Mouse (Mus musculus) liver, embryonic 13.5 days (tissue): ENCODE results near the gene Rftn1. TPM values are rescaled to one million over a fixed set of nuclear protein-coding genes. Genes with fewer than 3 reads are reported as not detected.
A peak's percentile ranks its signal among the peaks of the same experiment; 100 is the strongest.

ENCODE experiments used
- ATAC-seq: fragments of 200-750 bp; cut with Nextera tagmentation; 2 replicates; pipeline ENCODE4 v1.8.0; 2017; ENCODE audit warnings: low read depth, mild to moderate bottlenecking, moderate number of reproducible peaks, moderate library complexity
- DNase-seq: peaks from one replicate; pipeline ENCODE4 v3.0.0; 2022
- H3K27ac ChIP-seq: fragments of 300-500 bp; sonication (generic); 2 replicates; pipeline ENCODE4 v1.5.1; 2015; ENCODE audit warnings: moderate library complexity, mild to moderate bottlenecking, inconsistent platforms
- H3K27me3 ChIP-seq: fragments of 300-500 bp; sonication (generic); 2 replicates; pipeline ENCODE4 v1.6.1; 2015; ENCODE audit warnings: mild to moderate bottlenecking, inconsistent platforms
- H3K36me3 ChIP-seq: fragments of 300-500 bp; sonication (generic); 2 replicates; pipeline ENCODE4 v1.6.1; 2015; ENCODE audit warnings: mild to moderate bottlenecking, inconsistent platforms
- H3K4me1 ChIP-seq: fragments of 300-500 bp; sonication (generic); replicated peaks from 2 replicates; pipeline ENCODE4 v1.6.1; 2015; ENCODE audit warnings: inconsistent platforms
- H3K4me2 ChIP-seq: fragments of 300-500 bp; sonication (generic); 2 replicates; pipeline ENCODE4 v1.6.1; 2015; ENCODE audit warnings: inconsistent platforms, mild to moderate bottlenecking, moderate library complexity
- H3K4me3 ChIP-seq: fragments of 300-500 bp; sonication (generic); replicated peaks from 2 replicates; pipeline ENCODE4 v1.5.1; 2015; ENCODE audit warnings: mild to moderate bottlenecking, inconsistent platforms
- H3K9ac ChIP-seq: fragments of 300-500 bp; sonication (generic); 2 replicates; pipeline ENCODE4 v1.6.1; 2015; ENCODE audit warnings: mild to moderate bottlenecking, inconsistent platforms
- H3K9me3 ChIP-seq: fragments of 300-500 bp; sonication (generic); replicated peaks from 2 replicates; pipeline ENCODE4 v1.6.1; 2016; ENCODE audit warnings: inconsistent platforms
- WGBS: fragments of 180-500 bp; shearing (Covaris S2); methylation state at CpG from one replicate; pipeline ENCODE4 v1.1.7; 2015; ENCODE audit not compliant: insufficient replicate concordance; 5-methylcytosine and 5-hydroxymethylcytosine counted together
- polyA plus RNA-seq: library from polyadenylated mRNA; unstranded; fragments of >200 nt; fragmentation: Nextera tagmentation; extraction: Ambion mirVana; gene quantifications from 2 replicates; pipeline ENCODE4 v1.2.1, GENCODE M21; 2015

Gene Rftn1
- polyA plus RNA-seq, 1 experiment from 2014 or later = 5.7 TPM

- H3K27me3 ChIP-seq = no peaks in the 10 kb centered on the region
- no peak overlapping the region for H3K4me2 ChIP-seq
- no peak for ATAC-seq
- H3K4me1 ChIP-seq = peaks cover 5% of the 10 kb centered on the region; the same call in 1 of the 2 replicates
- DNase-seq = no peak
- H3K27ac ChIP-seq = no peak overlapping the region
- H3K9ac ChIP-seq = no peak overlapping the region
- no peaks in the 10 kb centered on the region for H3K36me3 ChIP-seq
- H3K4me3 ChIP-seq = no peak overlapping the region
- WGBS = 67% methylated on average over 12 of the region's 12 CpGs
- no peaks in the 10 kb centered on the region for H3K9me3 ChIP-seq
Measured at GRCm38 (mm10) chr17:50100070-50100469, 90.4 kb downstream of the Rftn1 start.

GRCm38 (mm10) chr17:50099378-50099777, 91.1 kb downstream of the Rftn1 start:
- no peaks in the 10 kb centered on the region for H3K9me3 ChIP-seq
- ATAC-seq (no peak), DNase-seq (no peak)
- no peak overlapping the region for H3K9ac ChIP-seq
- no peak overlapping the region for H3K4me3 ChIP-seq
- peaks cover 5% of the 10 kb centered on the region; the same call in 1 of the 2 replicates for H3K4me1 ChIP-seq
- no peak overlapping the region for H3K4me2 ChIP-seq
- H3K36me3 ChIP-seq = no peaks in the 10 kb centered on the region
- H3K27ac ChIP-seq = no peak overlapping the region
- H3K27me3 ChIP-seq = no peaks in the 10 kb centered on the region
- WGBS = 75% methylated on average over 8 of the region's 8 CpGs

- no peak overlapping the region for H3K9ac ChIP-seq
- peaks cover 5% of the 10 kb centered on the region; the same call in 1 of the 2 replicates for H3K4me1 ChIP-seq
- no peaks in the 10 kb centered on the region for H3K36me3 ChIP-seq
- ATAC-seq (no peak), DNase-seq (no peak)
- 74% methylated on average over 6 of the region's 6 CpGs for WGBS
- no peak overlapping the region for H3K4me3 ChIP-seq
- no peak overlapping the region for H3K4me2 ChIP-seq
- H3K27me3 ChIP-seq = no peaks in the 10 kb centered on the region
- no peak overlapping the region for H3K27ac ChIP-seq
- no peaks in the 10 kb centered on the region for H3K9me3 ChIP-seq
Measured at GRCm38 (mm10) chr17:50098297-50098696, 92.2 kb downstream of the Rftn1 start.

GRCm38 (mm10) chr17:50097831-50098230, 92.6 kb downstream of the Rftn1 start:
- no peak overlapping the region for H3K4me2 ChIP-seq
- ATAC-seq (no peak), DNase-seq (no peak)
- H3K4me1 ChIP-seq = peaks cover 5% of the 10 kb centered on the region; the same call in 1 of the 2 replicates
- no peak overlapping the region for H3K27ac ChIP-seq
- H3K4me3 ChIP-seq = no peak overlapping the region
- no peak overlapping the region for H3K9ac ChIP-seq
- no peaks in the 10 kb centered on the region for H3K27me3 ChIP-seq
- H3K36me3 ChIP-seq = no peaks in the 10 kb centered on the region
- 70% methylated on average over 5 of the region's 5 CpGs for WGBS
- H3K9me3 ChIP-seq = no peaks in the 10 kb centered on the region

GRCm38 (mm10) chr17:50096305-50096704, 94.2 kb downstream of the Rftn1 start:
- H3K27ac ChIP-seq = no peak overlapping the region
- no peak for DNase-seq
- no peaks in the 10 kb centered on the region for H3K27me3 ChIP-seq
- H3K36me3 ChIP-seq = no peaks in the 10 kb centered on the region
- no peak for ATAC-seq
- WGBS = 81% methylated on average over 4 of the region's 4 CpGs
- no peak overlapping the region for H3K4me3 ChIP-seq
- H3K4me2 ChIP-seq = no peak overlapping the region
- no peaks in the 10 kb centered on the region for H3K9me3 ChIP-seq
- 0 out of 2 replicates have a peak, but pooled peaks cover under 1% of the 10 kb centered on the region for H3K4me1 ChIP-seq
- H3K9ac ChIP-seq = no peak overlapping the region

- H3K4me2 ChIP-seq = no peak overlapping the region
- H3K4me3 ChIP-seq = no peak overlapping the region
- H3K9ac ChIP-seq = no peak overlapping the region
- no peaks in the 10 kb centered on the region for H3K4me1 ChIP-seq
- no peak for DNase-seq
- ATAC-seq = no peak
- H3K27me3 ChIP-seq = no peaks in the 10 kb centered on the region
- H3K36me3 ChIP-seq = no peaks in the 10 kb centered on the region
- H3K27ac ChIP-seq = no peak overlapping the region
- no peaks in the 10 kb centered on the region for H3K9me3 ChIP-seq
Measured at GRCm38 (mm10) chr17:50094596-50094995, 95.9 kb downstream of the Rftn1 start.

GRCm38 (mm10) chr17:50094077-50094476, 96.4 kb downstream of the Rftn1 start:
- no peak for DNase-seq
- Histone ChIP-seq H3K36me3 (no peaks in the 10 kb centered on the region), H3K9me3 (no peaks in the 10 kb centered on the region), H3K4me3 (no peak overlapping the region), H3K27ac (no peak overlapping the region), H3K4me1 (no peaks in the 10 kb centered on the region), H3K4me2 (no peak overlapping the region), H3K27me3 (no peaks in the 10 kb centered on the region), H3K9ac (no peak overlapping the region)
- 76% methylated on average over 5 of the region's 5 CpGs for WGBS
- ATAC-seq = no peak

- no peaks in the 10 kb centered on the region for H3K27me3 ChIP-seq
- H3K9ac ChIP-seq = no peak overlapping the region
- H3K9me3 ChIP-seq = no peaks in the 10 kb centered on the region
- H3K4me2 ChIP-seq = no peak overlapping the region
- no peak overlapping the region for H3K4me3 ChIP-seq
- no peaks in the 10 kb centered on the region for H3K4me1 ChIP-seq
- WGBS = 55% methylated on average over 3 of the region's 3 CpGs
- DNase-seq (no peak), ATAC-seq (no peak)
- no peak overlapping the region for H3K27ac ChIP-seq
- no peaks in the 10 kb centered on the region for H3K36me3 ChIP-seq
Measured at GRCm38 (mm10) chr17:50093356-50093755, 97.1 kb downstream of the Rftn1 start.

- ATAC-seq (no peak), DNase-seq (no peak)
- no peak overlapping the region for H3K4me3 ChIP-seq
- no peaks in the 10 kb centered on the region for H3K27me3 ChIP-seq
- H3K27ac ChIP-seq = 0 out of 2 replicates have a peak overlapping the region, but pooled peaks have one; percentile 30
- H3K4me2 ChIP-seq = no peak overlapping the region
- WGBS = 75% methylated on average over 8 of the region's 8 CpGs
- H3K4me1 ChIP-seq = no peaks in the 10 kb centered on the region
- H3K9me3 ChIP-seq = no peaks in the 10 kb centered on the region
- H3K36me3 ChIP-seq = no peaks in the 10 kb centered on the region
- H3K9ac ChIP-seq = no peak overlapping the region
Measured at GRCm38 (mm10) chr17:50092848-50093247, 97.6 kb downstream of the Rftn1 start.

GRCm38 (mm10) chr17:50091829-50092228, 98.6 kb downstream of the Rftn1 start:
- Histone ChIP-seq H3K4me2 (no peak overlapping the region), H3K4me1 (no peaks in the 10 kb centered on the region), H3K4me3 (no peak overlapping the region), H3K9me3 (no peaks in the 10 kb centered on the region), H3K36me3 (no peaks in the 10 kb centered on the region), H3K9ac (no peak overlapping the region), H3K27me3 (no peaks in the 10 kb centered on the region), H3K27ac (no peak overlapping the region; the same call in 1 of the 2 replicates)
- ATAC-seq (no peak), DNase-seq (no peak)
- 68% methylated on average over 6 of the region's 6 CpGs for WGBS

GRCm38 (mm10) chr17:50089725-50090124, 100.7 kb downstream of the Rftn1 start:
- Histone ChIP-seq H3K4me2 (no peak overlapping the region), H3K9me3 (no peaks in the 10 kb centered on the region), H3K27me3 (no peaks in the 10 kb centered on the region), H3K4me1 (no peaks in the 10 kb centered on the region), H3K4me3 (no peak overlapping the region), H3K27ac (no peak overlapping the region), H3K36me3 (no peaks in the 10 kb centered on the region), H3K9ac (no peak overlapping the region)
- ATAC-seq (no peak), DNase-seq (no peak)
- WGBS = 78% methylated on average over 8 of the region's 8 CpGs

- Histone ChIP-seq H3K4me1 (0 out of 2 replicates have a peak, but pooled peaks cover 3% of the 10 kb centered on the region), H3K36me3 (no peaks in the 10 kb centered on the region), H3K9me3 (no peaks in the 10 kb centered on the region), H3K4me2 (no peak overlapping the region), H3K27ac (no peak overlapping the region), H3K9ac (no peak overlapping the region), H3K27me3 (no peaks in the 10 kb centered on the region), H3K4me3 (no peak overlapping the region)
- no peak for DNase-seq
- ATAC-seq = no peak
- 92% methylated on average over 3 of the region's 3 CpGs for WGBS
Measured at GRCm38 (mm10) chr17:50088054-50088453, 102.4 kb downstream of the Rftn1 start.
